Mouse (Mus musculus) left cerebral cortex, adult 2 months (tissue): Measurements from ENCODE around the gene Setd6. TPM values are rescaled to one million over a fixed set of nuclear protein-coding genes. Genes with fewer than 3 reads are reported as not detected.

Experiments
- DNase-seq, 2 experiments: peaks; one replicate each; pipeline ENCODE4 v3.0.0; 2021 to 2022; ENCODE audit warnings: low spot score in 2 of 2, mixed read lengths in 1 of 2; ENCODE audit errors: extremely low spot score in 1 of 2
- H3K27ac ChIP-seq: fragments of 200-600 bp; 2 replicates; pipeline ENCODE4 v1.8.1; 2022
- H3K4me3 ChIP-seq: fragments of 200-600 bp; 2 replicates; pipeline ENCODE4 v1.8.1; 2022
- CTCF ChIP-seq: fragments of 200-600 bp; IDR thresholded peaks from 2 replicates; pipeline ENCODE4 v1.8.1; 2022; ENCODE audit warnings: antibody characterized with exemption, mild to moderate bottlenecking, moderate library complexity
- intact Hi-C: fragments of 180-260 bp; cut with DNase I; formaldehyde crosslinking; loops from one replicate; pipeline ENCODE4 v1.15.1; 2025
- microRNA-seq, 2 experiments: library from miRNA; unstranded; fragments of <30 nt; microRNA quantifications; one replicate each; pipeline ENCODE4 v1.2.0; 2021
- total RNA-seq, 2 experiments: library from RNA; stranded (reverse); gene quantifications; 2 replicates each; pipeline ENCODE4 v1.2.3; 2021

Gene Setd6
- total RNA-seq, 2 experiments from 2014 or later: 17.7 to 23.5 TPM

DNA sequence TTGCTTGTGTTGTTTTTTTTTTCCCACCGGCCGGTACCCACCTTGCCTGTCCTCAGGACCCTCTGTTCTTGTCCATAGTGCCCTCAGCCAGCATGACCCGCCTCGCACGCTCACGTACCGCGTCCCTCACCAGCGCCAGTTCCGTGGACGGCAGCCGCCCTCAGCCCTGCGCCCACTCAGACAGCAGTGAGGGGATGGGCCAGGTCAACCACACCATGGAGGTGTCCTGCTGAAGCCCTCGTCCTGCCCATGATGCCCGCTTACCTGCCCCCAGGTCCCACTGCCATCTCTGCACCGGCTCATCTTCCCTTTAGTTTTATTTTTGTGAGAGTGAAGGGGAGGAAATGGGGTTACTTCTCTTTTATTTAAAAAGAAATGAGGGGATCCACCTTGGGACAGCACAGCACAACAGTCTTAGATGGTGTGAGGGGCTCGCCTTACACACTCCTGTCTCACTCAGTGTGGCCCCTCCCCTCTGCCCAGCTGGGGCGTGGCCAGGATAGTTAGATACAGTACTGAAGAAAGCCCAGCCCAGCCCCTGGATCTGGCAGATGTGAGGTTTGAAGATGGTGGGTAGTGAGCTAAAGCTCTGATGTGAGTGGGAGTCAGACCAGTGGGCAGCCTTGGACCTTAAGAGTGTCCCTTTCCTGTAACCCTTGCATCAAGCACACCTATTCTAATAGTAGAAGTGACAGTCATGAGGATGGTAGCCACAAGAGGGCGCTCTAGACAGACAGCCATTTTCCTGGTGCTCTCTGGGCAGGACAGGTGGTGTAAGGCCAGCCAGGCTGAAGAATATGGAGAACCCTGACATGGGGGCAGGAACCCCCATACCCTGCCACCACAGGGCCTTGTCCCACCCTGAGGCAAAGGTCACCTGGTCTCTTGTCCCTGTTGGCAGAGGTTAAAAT, 2.3 kb upstream of the Setd6 start:
- Histone ChIP-seq H3K4me3 (no peak overlapping the region), H3K27ac (no peak overlapping the region)
- peak; percentile 84 for TF ChIP-seq CTCF
- DNase-seq: peak; percentile 70
- intact Hi-C loops: loop anchor here (2.0 kb wide), 1 partner anchor 119 kb away; no protein-coding TSS in a partner anchor

DNA sequence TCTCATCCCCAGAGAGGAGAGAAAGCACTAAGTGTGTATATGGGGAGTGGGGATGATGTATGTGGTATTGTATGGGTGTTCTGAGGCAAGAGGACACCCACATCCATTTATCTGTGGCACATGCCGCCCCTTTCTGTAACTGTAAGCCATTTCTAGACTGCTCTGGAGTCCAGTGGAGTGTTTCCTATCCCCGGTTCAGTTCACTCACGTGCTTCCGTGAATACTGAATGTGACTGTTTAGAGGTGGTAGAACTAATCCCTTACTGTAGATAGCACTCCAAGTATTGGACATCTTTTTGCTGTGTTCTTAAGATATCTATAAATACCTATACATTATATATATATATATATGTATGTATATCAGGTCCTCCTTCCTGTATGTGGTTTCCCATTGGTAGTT, 1.3 kb upstream of the Setd6 start:
- H3K27ac ChIP-seq: no peak overlapping the region
- intact Hi-C loops: no loop called here
- DNase-seq: no peak
- H3K4me3 ChIP-seq: no peak overlapping the region
- no peak for TF ChIP-seq CTCF

DNA sequence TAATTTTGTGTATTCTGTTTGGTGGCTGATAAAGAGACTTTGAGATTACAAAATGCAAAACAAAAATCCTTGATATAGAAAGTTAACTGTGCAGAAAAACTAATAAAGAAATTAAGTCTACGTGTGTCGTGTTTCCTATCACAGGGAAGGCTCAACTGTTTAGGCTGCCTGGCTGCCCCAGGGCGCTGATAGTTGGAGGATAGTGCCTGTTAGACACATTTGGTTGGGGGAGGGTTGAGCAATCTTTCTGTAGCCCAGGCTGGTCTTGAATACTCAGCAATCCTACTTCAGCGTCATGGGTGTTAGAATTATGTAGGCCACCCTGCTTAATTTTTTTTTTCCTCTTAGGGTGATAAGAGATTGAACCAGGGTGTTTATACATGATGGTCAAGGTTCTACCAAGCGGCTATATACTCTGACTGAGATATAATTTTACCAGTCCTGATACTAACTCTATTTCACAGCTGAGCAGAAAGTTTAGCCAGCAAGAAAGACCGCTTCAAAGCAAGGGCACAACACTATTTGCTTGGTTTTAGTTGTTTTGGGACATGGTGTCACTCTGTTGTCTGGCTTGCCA, 756 bp upstream of the Setd6 start:
- TF ChIP-seq CTCF: no peak
- DNase-seq: no peak
- Histone ChIP-seq H3K27ac (peak overlapping the region; percentile 21; the same call in 1 of the 2 replicates), H3K4me3 (peak overlapping the region; percentile 82)
- intact Hi-C loops: loop anchor here (1.0 kb wide), 1 partner anchor 115 kb away; no protein-coding TSS in a partner anchor

DNA sequence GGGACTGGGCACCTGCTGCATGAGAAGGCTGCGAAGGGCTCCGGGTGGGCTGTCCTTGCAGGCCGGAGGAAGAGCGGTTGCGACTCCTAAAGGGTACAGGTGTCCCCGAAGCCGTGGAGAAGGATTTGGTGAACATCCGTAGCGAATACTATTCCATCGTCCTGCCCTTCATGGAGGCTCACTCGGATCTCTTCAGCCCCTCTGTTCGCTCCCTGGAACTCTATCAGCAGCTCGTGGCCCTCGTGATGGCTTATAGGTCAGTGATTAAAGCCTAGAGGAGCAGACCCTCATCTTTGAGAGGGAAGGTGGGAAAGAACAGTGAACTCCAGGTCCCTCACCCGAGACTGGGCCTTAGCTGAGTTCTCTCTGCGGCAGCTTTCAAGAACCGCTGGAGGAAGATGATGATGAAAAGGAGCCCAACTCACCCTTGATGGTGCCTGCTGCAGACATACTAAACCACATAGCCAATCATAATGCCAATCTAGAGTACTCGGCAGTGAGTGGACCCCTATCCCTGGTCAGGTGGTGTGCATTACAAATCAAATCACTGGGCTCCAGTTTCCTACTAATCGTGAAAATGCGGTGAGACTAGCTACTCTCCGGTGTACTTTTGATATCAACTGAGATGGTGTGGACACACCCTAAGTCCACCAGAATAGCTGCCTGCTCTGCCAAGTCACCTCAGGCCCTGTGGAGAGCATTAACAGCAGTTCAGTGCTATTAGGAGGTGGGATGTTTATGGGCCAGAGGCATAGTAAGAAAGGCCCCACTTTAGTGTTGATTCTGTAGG, 1.1 kb downstream of the Setd6 start:
- Histone ChIP-seq H3K4me3 (peak overlapping the region; percentile 82), H3K27ac (peak overlapping the region; percentile 82)
- no peak for DNase-seq
- intact Hi-C loops: no loop called here
- no peak for TF ChIP-seq CTCF

DNA sequence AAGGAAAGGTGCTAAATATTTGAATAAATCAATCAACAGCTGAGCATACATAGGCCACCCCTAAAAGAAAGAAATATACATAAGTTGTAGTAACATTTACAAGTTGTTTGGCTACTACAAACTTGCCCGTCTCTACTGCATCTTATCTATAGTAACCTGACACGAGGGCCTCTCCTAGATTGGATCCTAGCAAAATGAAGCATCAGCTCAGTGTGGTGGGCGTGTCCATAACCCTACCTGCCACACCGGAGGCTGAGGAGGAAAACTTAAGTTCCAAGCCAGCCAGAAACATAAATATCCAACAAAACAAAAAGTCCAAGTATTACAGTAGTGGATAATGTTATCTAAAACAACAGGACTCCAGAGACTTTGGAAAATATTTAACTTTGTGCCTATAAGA, 11.9 kb downstream of the Setd6 start:
- no peak for DNase-seq
- Histone ChIP-seq H3K4me3 (no peak overlapping the region), H3K27ac (no peak overlapping the region)
- no peak for TF ChIP-seq CTCF
- intact Hi-C loops: no loop called here

DNA sequence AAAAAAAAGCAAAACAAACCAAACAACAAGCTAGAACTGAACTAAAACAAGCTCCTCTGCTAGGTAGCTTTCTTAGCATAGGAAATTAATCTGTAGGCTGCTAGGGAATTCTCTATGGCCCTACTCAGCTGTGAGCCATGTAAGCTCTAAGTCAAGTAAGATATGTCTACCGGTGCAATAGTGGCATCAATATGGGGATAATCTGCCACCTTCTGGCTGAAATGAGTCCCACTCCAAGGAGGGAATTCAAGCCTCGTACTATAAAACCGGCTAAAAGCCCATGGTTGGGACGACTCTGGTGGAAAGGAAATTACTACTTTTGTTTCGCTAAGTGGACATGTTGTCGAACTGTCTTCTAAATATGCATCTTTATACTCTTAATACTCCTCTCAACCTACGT, 22.9 kb downstream of the Setd6 start:
- Histone ChIP-seq H3K4me3 (no peak overlapping the region), H3K27ac (no peak overlapping the region)
- intact Hi-C loops: no loop called here
- peak in 1 of 2 experiments; percentile 24 for DNase-seq
- peak; percentile 61 for TF ChIP-seq CTCF

DNA sequence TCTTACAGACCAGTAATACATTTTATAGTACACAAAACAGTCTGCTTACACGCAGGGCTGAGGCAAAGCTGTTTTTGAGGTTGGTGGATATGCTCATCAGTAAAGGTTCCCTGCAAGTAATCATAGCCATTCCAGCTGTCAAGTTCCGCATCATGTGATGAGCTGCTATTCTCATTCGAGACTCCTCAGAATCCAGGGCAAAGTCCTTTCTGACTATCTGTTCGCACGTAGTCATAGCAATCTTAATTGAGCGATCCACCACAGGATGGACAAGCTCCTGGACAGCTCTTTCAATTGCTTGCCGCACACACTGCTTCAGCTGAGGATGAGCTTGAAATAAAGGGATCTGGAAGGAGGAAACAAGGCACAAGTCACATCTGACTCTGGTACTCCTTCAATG, 26.1 kb downstream of the Setd6 start:
- intact Hi-C loops: no loop called here
- no peak for TF ChIP-seq CTCF
- Histone ChIP-seq H3K27ac (no peak overlapping the region), H3K4me3 (no peak overlapping the region)
- no peak for DNase-seq

DNA sequence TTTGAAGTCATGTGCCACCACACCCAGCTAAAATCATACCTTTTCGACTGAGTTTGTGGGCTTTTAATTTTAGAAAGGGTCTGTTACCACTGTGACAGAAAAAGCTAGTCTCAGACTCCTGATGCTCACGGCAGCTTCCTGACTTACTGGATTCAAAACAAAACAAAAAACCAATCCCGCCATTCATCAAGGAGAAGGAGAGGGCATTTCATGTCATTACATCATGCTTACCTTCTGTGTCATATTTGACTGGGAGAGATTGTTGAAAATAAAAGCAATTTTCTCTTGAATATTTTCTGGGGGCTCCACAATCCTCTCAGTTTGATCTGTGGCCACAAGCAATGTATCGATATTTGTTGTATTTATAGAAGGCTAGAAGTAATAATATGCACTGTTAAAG, 32.3 kb downstream of the Setd6 start:
- Histone ChIP-seq H3K27ac (no peak overlapping the region), H3K4me3 (no peak overlapping the region)
- TF ChIP-seq CTCF: no peak
- intact Hi-C loops: no loop called here
- no peak for DNase-seq

DNA sequence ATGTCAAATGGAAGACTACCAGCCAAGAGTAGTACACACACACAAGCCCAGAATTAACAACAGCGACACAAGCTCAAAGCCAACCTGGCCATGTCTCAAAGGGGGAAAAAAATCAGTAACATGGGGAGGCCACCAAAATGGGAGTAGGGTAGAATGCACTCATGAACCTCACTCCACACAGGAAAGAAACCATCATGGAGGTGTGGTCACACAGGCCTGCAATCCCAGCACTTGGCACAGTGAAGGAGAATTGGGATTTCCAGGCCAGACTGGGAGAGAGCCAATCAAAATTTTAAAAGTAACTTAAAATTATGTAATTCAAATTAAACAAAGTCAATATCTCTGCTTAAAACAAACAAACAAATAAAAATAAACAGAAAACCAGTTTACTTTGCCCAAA, 36.2 kb downstream of the Setd6 start:
- no peak for TF ChIP-seq CTCF

DNA sequence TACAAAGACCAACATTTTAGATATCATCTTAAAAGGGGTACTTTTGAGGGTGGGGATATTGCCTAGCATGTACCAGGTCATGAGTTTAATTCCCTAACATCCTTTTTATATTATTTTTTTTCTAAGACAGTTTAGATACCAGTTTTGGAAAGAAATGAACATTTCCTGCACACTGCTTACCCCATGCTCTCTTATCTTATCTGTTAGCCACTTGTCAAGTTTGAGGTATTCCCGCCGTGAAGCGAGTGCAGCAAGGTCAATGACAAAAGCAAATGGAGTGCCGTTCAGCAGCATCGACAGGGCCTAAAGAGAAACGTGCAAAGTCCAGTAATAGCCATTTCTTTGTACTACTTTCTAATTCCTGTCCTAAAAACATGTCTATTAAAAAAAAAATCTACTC, 44.6 kb downstream of the Setd6 start:
- TF ChIP-seq CTCF: no peak

More for the DNA sequence above, 36.2 kb downstream of the Setd6 start:
- DNase-seq: no peak
- Histone ChIP-seq H3K27ac (no peak overlapping the region), H3K4me3 (no peak overlapping the region)
- intact Hi-C loops: no loop called here

DNA sequence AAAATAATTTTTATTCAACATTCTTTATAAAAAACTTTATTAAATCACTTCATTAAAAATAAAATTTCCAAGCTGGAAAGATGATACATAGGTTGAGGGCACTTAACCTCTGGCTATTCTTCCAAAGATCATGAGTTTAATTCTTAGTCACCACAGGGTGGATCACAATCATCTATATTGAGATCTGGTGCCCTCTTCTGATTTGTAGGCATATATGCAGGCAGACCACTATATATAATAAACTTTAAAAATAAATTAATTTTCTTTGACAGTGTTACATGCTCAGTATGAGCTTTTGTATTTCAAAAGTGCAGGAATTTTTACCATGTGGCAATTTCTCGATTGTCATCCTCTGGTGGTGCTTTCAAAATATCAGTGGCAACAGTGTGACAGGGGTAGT, 48.5 kb downstream of the Setd6 start:
- peak; percentile 57 for TF ChIP-seq CTCF
- no peak for DNase-seq
- H3K4me3 ChIP-seq: no peak overlapping the region
- intact Hi-C loops: loop anchor here (5.0 kb wide), 1 partner anchor 68 kb away; no protein-coding TSS in a partner anchor
- no peak overlapping the region for H3K27ac ChIP-seq

More for the DNA sequence above, 44.6 kb downstream of the Setd6 start:
- no peak overlapping the region for H3K27ac ChIP-seq
- DNase-seq: no peak
- no peak overlapping the region for H3K4me3 ChIP-seq
- intact Hi-C loops: loop anchor here (5.0 kb wide), 1 partner anchor 72 kb away; no protein-coding TSS in a partner anchor

Small RNA genes lying within 50 kb of the gene (microRNA-seq; reads per million reads assigned to microRNA genes)
- 1.2 to 4.1 reads per million in 2 experiments for gene Mir7073

Other genes starting within 250 kb of the Setd6 start
- 10 to 100 TPM; 71.6 to 86.2 TPM for gene Csnk2a2, start 225.8 kb upstream of the Setd6 start, total RNA-seq
- 1 to 10 TPM; 3.3 to 3.4 TPM for gene Ccdc113, start 181.8 kb upstream of the Setd6 start, total RNA-seq
- under 1 TPM in 1 of 2 experiments, not detected in 1; 0.30 TPM for gene Prss54, start 139.5 kb upstream of the Setd6 start, total RNA-seq
- gene Gins3, start 82.4 kb upstream of the Setd6 start, total RNA-seq: 1 to 10 TPM; 2.8 to 3.3 TPM
- 1,000 to 10,000 TPM; 1,675 to 1,813 TPM for gene Ndrg4, start 38.9 kb upstream of the Setd6 start, total RNA-seq
- 100 to 1,000 TPM; 118 to 123 TPM for gene Cnot1, start 91.6 kb downstream of the Setd6 start, total RNA-seq
- gene Sap18b, start 109.5 kb downstream of the Setd6 start, total RNA-seq: 10 to 100 TPM; 78.6 to 80.1 TPM
- 10 to 100 TPM; 26.0 to 26.2 TPM for gene Slc38a7, start 137.7 kb downstream of the Setd6 start, total RNA-seq
- 100 to 1,000 TPM; 214 to 225 TPM for gene Got2, start 172.7 kb downstream of the Setd6 start, total RNA-seq